Mouse (Mus musculus) CD4-positive naive resting alpha-beta T cell, adult 57 days (primary cell): ENCODE measurements around the gene Ifna6. TPM values are rescaled to one million over a fixed set of nuclear protein-coding genes. Genes with fewer than 3 reads are reported as not detected.

Experiments
- total RNA-seq: library from RNA; stranded (reverse); gene quantifications from one replicate; pipeline ENCODE4 v1.2.4, GENCODE M21; 2023

Gene Ifna6
- total RNA-seq: not detected

DNA sequence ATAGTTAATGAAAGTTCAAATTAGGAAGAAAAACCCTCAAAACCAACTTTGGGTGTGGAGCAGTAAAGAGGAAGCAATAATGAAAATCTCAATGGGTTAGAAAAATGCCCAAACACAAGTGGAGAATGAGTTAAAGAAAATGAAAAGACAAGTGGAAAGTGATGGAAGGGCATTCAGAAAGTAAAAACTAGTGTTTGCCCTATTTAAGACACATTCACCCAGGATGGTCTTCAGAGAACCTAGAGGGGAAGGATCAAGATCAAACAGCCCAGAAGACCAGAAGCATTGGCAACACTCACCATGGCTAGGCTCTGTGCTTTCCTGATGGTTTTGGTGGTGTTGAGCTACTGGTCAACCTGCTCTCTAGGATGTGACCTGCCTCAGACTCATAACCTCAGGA, at the start of gene Ifna6:
Gene Ifna6, plus strand, starts transcription at position 301 of the 400 bp plus-strand sequence.

DNA sequence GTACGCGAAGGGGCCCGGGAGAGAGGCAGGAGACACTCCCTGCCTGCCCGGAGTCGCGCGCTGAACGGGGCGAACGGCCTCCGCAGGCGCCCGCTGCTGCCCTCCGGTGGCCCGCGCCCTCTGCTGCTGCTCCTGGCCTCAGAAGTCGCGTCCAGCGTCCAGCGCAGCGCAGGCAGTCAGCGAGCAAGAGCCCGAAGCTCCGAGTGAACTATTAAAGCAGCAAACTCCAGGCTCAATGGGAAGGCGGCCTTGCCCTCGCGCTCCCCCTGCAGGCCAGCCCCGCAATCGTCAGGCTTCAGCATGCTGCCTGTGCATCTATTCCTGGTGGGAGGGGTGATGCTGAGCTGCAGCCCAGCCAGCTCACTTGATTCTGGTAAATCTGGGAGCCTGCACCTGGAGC, 47.7 kb upstream of the Ifna6 start, which contains the start of gene Gm13272:
Gene Gm13272, plus strand, starts transcription at position 301 of the 400 bp plus-strand sequence.

DNA sequence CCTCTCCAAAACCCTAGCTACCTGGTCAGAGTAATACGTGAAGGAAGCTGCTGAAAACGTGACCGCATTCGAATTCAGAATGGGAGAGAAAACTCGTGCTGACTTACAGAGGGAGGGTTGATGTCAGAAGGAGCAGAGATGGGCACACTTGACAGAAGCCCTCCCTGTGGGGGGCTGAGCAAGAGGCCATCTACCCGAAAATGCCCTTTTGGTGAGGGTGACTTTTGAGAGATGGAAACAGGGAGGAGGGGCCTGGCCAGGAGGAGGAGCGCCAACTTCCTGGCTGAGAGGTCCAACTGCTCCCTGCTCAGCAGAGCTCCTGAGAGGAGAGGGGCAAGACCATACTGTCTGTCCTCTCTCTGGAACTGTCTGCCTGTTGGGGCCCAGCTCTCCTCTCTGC, 45.4 kb upstream of the Ifna6 start, which contains the start of gene Ifnz:
Gene Ifnz, plus strand, starts transcription at position 301 of the 400 bp plus-strand sequence.

DNA sequence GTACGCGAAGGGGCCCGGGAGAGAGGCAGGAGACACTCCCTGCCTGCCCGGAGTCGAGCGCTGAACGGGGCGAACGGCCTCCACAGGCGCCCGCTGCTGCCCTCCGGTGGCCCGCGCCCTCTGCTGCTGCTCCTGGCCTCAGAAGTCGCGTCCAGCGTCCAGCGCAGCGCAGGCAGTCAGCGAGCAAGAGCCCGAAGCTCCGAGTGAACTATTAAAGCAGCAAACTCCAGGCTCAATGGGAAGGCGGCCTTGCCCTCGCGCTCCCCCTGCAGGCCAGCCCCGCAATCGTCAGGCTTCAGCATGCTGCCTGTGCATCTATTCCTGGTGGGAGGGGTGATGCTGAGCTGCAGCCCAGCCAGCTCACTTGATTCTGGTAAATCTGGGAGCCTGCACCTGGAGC, 41.8 kb upstream of the Ifna6 start, which contains the start of gene Gm13276:
Gene Gm13276, plus strand, starts transcription at position 301 of the 400 bp plus-strand sequence.

DNA sequence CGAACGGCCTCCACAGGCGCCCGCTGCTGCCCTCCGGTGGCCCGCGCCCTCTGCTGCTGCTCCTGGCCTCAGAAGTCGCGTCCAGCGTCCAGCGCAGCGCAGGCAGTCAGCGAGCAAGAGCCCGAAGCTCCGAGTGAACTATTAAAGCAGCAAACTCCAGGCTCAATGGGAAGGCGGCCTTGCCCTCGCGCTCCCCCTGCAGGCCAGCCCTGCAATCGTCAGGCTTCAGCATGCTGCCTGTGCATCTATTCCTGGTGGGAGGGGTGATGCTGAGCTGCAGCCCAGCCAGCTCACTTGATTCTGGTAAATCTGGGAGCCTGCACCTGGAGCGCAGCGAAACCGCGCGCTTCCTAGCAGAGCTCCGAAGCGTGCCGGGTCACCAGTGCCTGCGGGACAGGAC, 38.8 kb upstream of the Ifna6 start, which contains the start of gene Gm13277:
Gene Gm13277, plus strand, starts transcription at position 231 of the 400 bp plus-strand sequence.

DNA sequence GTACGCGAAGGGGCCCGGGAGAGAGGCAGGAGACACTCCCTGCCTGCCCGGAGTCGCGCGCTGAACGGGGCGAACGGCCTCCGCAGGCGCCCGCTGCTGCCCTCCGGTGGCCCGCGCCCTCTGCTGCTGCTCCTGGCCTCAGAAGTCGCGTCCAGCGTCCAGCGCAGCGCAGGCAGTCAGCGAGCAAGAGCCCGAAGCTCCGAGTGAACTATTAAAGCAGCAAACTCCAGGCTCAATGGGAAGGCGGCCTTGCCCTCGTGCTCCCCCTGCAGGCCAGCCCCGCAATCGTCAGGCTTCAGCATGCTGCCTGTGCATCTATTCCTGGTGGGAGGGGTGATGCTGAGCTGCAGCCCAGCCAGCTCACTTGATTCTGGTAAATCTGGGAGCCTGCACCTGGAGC, 36.0 kb upstream of the Ifna6 start, which contains the start of gene Gm13278:
Gene Gm13278, plus strand, starts transcription at position 301 of the 400 bp plus-strand sequence.

DNA sequence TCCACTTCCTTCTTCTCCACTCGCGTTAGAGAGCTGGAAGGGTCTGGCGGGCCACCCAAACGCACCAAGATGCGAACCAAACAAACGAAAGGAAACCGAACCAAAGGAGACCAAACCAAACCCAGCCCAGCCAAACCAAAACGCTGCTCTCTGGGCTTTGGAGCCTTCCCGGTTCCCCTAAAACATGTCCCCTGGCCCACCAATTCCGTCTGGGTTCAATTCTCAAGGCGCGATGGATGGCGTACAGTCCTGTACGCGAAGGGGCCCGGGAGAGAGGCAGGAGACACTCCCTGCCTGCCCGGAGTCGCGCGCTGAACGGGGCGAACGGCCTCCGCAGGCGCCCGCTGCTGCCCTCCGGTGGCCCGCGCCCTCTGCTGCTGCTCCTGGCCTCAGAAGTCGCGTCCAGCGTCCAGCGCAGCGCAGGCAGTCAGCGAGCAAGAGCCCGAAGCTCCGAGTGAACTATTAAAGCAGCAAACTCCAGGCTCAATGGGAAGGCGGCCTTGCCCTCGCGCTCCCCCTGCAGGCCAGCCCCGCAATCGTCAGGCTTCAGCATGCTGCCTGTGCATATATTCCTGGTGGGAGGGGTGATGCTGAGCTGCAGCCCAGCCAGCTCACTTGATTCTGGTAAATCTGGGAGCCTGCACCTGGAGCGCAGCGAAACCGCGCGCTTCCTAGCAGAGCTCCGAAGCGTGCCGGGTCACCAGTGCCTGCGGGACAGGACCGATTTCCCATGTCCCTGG, 33.1 kb upstream of the Ifna6 start, which contains the start of gene Gm13275:
Gene Gm13275, plus strand, starts transcription at position 552 of the 740 bp plus-strand sequence.

DNA sequence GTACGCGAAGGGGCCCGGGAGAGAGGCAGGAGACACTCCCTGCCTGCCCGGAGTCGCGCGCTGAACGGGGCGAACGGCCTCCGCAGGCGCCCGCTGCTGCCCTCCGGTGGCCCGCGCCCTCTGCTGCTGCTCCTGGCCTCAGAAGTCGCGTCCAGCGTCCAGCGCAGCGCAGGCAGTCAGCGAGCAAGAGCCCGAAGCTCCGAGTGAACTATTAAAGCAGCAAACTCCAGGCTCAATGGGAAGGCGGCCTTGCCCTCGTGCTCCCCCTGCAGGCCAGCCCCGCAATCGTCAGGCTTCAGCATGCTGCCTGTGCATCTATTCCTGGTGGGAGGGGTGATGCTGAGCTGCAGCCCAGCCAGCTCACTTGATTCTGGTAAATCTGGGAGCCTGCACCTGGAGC, 30.1 kb upstream of the Ifna6 start, which contains the start of gene Gm13279:
Gene Gm13279, plus strand, starts transcription at position 301 of the 400 bp plus-strand sequence.

DNA sequence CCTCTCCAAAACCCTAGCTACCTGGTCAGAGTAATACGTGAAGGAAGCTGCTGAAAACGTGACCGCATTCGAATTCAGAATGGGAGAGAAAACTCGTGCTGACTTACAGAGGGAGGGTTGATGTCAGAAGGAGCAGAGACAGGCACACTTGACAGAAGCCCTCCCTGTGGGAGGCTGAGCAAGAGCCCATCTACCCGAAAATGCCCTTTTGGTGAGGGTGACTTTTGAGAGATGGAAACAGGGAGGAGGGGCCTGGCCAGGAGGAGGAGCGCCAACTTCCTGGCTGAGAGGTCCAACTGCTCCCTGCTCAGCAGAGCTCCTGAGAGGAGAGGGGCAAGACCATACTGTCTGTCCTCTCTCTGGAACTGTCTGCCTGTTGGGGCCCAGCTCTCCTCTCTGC, 27.9 kb upstream of the Ifna6 start, which contains the start of gene Gm13285:
Gene Gm13285, plus strand, starts transcription at position 301 of the 400 bp plus-strand sequence.

DNA sequence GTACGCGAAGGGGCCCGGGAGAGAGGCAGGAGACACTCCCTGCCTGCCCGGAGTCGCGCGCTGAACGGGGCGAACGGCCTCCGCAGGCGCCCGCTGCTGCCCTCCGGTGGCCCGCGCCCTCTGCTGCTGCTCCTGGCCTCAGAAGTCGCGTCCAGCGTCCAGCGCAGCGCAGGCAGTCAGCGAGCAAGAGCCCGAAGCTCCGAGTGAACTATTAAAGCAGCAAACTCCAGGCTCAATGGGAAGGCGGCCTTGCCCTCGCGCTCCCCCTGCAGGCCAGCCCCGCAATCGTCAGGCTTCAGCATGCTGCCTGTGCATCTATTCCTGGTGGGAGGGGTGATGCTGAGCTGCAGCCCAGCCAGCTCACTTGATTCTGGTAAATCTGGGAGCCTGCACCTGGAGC, 24.3 kb upstream of the Ifna6 start, which contains the start of gene Gm13287:
Gene Gm13287, plus strand, starts transcription at position 301 of the 400 bp plus-strand sequence.

DNA sequence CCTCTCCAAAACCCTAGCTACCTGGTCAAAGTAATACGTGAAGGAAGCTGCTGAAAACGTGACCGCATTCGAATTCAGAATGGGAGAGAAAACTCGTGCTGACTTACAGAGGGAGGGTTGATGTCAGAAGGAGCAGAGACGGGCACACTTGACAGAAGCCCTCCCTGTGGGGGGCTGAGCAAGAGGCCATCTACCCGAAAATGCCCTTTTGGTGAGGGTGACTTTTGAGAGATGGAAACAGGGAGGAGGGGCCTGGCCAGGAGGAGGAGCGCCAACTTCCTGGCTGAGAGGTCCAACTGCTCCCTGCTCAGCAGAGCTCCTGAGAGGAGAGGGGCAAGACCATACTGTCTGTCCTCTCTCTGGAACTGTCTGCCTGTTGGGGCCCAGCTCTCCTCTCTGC, 22.0 kb upstream of the Ifna6 start, which contains the start of gene Gm13288:
Gene Gm13288, plus strand, starts transcription at position 301 of the 400 bp plus-strand sequence.

DNA sequence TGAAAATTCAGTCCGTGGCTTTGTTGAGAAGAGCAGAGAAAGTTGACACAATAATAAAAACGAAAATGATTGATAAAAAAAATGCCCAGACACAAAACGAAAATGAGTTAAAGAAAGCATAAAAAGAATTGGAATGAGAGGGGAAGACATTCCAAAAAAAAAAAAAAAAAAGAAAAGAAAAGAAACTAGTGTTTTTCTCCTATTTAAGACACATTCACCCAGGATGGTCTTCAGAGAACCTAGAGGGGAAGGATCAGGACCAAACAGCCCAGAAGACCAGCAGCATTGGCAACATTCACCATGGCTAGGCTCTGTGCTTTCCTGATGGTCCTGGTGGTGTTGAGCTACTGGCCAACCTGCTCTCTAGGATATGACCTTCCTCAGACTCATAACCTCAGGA, 11.3 kb upstream of the Ifna6 start, which contains the start of gene Ifna7:
Gene Ifna7, plus strand, starts transcription at position 301 of the 400 bp plus-strand sequence.

DNA sequence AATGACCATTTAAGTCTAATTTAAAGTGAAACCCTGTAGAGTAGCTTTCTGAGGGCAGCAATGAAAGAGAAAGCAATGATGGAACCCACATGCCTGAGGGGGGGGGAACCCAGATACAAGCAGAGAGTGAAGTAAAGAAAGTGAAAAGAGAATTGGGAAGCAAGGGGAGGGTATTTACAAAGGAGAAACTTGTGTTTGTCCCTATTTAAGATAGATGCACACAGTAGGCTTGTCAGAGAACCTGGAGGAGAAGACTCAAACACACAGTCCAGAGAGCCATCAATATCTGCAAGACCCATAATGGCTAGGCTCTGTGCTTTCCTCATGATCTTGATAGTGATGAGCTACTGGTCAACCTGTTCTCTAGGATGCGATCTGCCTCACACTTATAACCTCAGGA, 7.6 kb upstream of the Ifna6 start, which contains the start of gene Ifna11:
Gene Ifna11, plus strand, starts transcription at position 301 of the 400 bp plus-strand sequence.

DNA sequence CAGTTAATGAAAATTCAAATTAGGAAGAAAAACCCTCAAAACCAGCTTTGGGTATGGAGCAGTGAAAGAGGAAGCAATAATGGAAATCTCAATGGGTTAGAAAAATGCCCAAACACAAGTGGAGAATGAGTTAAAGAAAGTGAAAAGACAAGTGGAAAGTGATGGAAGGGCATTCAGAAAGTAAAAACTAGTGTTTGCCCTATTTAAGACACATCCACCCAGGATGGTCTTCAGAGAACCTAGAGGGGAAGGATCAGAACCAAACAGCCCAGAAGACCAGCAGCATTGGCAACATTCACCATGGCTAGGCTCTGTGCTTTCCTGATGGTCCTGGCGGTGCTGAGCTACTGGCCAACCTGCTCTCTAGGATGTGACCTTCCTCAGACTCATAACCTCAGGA, 8.0 kb downstream of the Ifna6 start, which contains the start of gene Ifna5:
Gene Ifna5, plus strand, starts transcription at position 301 of the 400 bp plus-strand sequence.

DNA sequence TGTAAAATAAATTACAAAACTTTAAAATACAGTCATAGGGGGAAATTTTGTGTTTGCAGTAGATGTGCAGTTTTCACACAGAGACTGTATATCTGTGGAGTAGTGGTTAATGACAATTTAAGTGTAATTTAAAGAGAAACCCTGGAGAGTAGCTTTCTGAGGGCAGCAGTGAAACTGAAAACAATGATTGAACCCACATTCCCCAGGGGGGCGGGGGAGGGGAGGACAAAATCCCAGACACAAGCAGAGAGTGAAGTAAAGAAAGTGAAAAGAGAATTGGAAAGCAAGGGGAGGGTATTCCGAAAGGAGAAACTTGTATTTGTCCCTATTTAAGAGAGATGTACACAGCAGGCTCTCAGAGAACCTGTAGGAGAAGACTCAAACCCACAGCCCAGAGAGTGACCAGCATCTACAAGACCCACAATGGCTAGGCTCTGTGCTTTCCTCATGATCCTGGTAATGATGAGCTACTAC, 14.3 kb downstream of the Ifna6 start, which contains the start of gene Ifna4:
Gene Ifna4, plus strand, starts transcription at position 424 of the 474 bp plus-strand sequence.

DNA sequence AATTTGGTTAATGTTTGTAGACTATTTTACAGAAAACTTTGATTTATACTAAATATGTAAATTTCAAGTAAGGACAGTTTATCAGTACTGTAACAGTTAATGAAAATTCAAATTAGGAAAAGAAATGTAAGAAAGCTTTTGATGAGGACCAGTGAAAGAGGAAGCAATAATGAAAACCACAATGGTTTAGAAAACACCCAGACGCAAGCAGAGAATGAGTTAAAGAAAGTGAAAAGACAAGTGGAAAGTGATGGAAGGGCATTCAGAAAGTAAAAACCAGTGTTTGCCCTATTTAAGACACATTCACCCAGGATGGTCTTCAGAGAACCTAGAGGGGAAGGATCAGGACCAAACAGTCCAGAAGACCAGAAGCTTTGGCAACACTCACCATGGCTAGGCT, 22.5 kb downstream of the Ifna6 start, which contains the start of gene Ifna1:
Gene Ifna1, plus strand, starts transcription at position 390 of the 400 bp plus-strand sequence.

Other genes with a start within 250 kb of the Ifna6 start
- gene Ifna9, start 235.0 kb upstream of the Ifna6 start, total RNA-seq: not detected
- gene Ifna12, start 224.0 kb upstream of the Ifna6 start, total RNA-seq: not detected
- not detected for gene C87499, start 193.0 kb upstream of the Ifna6 start, total RNA-seq
- not detected for gene Ifna13, start 183.0 kb upstream of the Ifna6 start, total RNA-seq
- gene Ifna16, start 150.5 kb upstream of the Ifna6 start, total RNA-seq: not detected
- gene Ifna2, start 143.5 kb upstream of the Ifna6 start, total RNA-seq: not detected
- gene Ifnab, start 136.1 kb upstream of the Ifna6 start, total RNA-seq: not detected
- gene Gm26566, start 105.6 kb upstream of the Ifna6 start, total RNA-seq: 1.9 TPM
- 51.2 TPM for gene Klhl9, start 105.0 kb upstream of the Ifna6 start, total RNA-seq
- not detected for gene Gm13271, start 72.5 kb upstream of the Ifna6 start, total RNA-seq
- gene Gm13283, start 67.3 kb upstream of the Ifna6 start, total RNA-seq: not detected
- not detected for gene Gm13290, start 53.6 kb upstream of the Ifna6 start, total RNA-seq
- not detected for gene Gm13289, start 50.5 kb upstream of the Ifna6 start, total RNA-seq
- gene Gm13272, start 47.6 kb upstream of the Ifna6 start, total RNA-seq: not detected
- gene Ifnz, start 45.3 kb upstream of the Ifna6 start, total RNA-seq: not detected
- not detected for gene Gm13276, start 41.7 kb upstream of the Ifna6 start, total RNA-seq
- not detected for gene Gm13277, start 38.8 kb upstream of the Ifna6 start, total RNA-seq
- not detected for gene Gm13278, start 35.9 kb upstream of the Ifna6 start, total RNA-seq
- gene Gm13275, start 32.9 kb upstream of the Ifna6 start, total RNA-seq: not detected
- gene Gm13279, start 30.0 kb upstream of the Ifna6 start, total RNA-seq: not detected
- gene Gm13285, start 27.8 kb upstream of the Ifna6 start, total RNA-seq: not detected
- not detected for gene Gm13287, start 24.2 kb upstream of the Ifna6 start, total RNA-seq
- gene Gm13288, start 21.9 kb upstream of the Ifna6 start, total RNA-seq: 0.38 TPM
- gene Ifna7, start 11.2 kb upstream of the Ifna6 start, total RNA-seq: not detected
- not detected for gene Ifna11, start 7.5 kb upstream of the Ifna6 start, total RNA-seq
- gene Ifna5, start 8.1 kb downstream of the Ifna6 start, total RNA-seq: not detected
- gene Ifna4, start 14.4 kb downstream of the Ifna6 start, total RNA-seq: not detected
- gene Ifna1, start 22.7 kb downstream of the Ifna6 start, total RNA-seq: not detected
- gene Ifne, start 52.8 kb downstream of the Ifna6 start, total RNA-seq: not detected